8 mouse cellular contexts compared by ENCODE assay signal in the genomic region with DNA sequence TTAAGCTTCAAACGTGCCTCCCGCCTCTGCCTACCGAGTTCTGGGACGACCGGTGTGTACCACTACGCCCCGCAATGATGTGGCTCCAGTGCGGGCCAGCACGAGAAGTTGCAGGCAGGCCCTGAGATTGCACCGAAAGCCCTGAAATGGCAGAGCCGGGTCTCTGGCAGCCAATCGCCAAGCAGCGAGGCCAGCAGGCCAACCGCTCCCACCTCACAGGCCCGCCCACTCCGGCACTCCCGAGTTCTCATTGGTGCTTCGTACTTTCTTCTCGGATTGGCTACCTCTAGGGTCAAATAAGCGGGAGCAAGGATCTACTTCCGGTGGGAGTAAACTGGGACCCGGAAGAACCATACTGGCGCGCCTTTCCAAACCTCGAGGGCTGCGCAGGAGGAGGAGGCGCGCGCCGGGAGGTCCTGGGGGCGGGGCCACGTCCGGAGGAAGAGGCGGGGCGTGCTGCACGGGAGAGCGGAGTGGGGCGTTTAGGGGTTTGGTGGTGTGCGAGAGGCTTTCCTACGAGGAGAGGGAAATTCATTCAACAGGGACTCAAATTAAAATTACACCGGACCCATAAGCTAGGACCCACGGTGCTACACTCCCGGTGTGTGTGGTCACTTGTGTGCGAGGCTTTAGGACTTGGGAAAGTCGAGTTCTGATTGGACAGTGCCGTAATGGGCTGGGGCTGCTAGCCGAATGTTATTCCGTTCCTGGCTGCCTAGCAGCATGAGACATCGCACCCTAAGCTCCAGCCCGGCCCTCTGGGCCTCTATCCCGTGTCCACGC. TPM values are rescaled to one million over a fixed set of nuclear protein-coding genes. Genes with fewer than 3 reads are reported as not detected.
DNase-seq lines count a peak whose midpoint lies in the region; ATAC-seq and TF ChIP-seq lines count a peak whose summit lies in the region.

Ogg1 (plus strand) TSS at position 440 of the 783 bp plus-strand sequence.

- H3K9me3 ChIP-seq in embryonic facial prominence, embryonic 13.5 days, result no peaks in the 10 kb centered on the region
- H3K9me3 ChIP-seq in limb, embryonic 12.5 days, result no peaks in the 10 kb centered on the region
- H3K9me3 ChIP-seq in midbrain, embryonic 15.5 days, result no peaks in the 10 kb centered on the region

- peak within 1 kb of the TSS; percentile 94 for H3K27ac ChIP-seq in embryonic facial prominence, embryonic 13.5 days
- H3K27ac ChIP-seq in kidney, adult 2 months (ENCODE audit: insufficient read depth, low read depth, low read length), result peak within 1 kb of the TSS; percentile 78
- peak within 1 kb of the TSS; percentile 93 for H3K27ac ChIP-seq in limb, embryonic 12.5 days
- peak within 1 kb of the TSS; percentile 87 for H3K27ac ChIP-seq in midbrain, embryonic 15.5 days
- peak within 1 kb of the TSS; percentile 73 for H3K27ac ChIP-seq in spleen, adult 2 months (ENCODE audit: insufficient read depth, low read length)

- H3K9ac ChIP-seq in embryonic facial prominence, embryonic 13.5 days, result peak within 1 kb of the TSS; percentile 85
- H3K9ac ChIP-seq in limb, embryonic 12.5 days (replicated peaks), result peak within 1 kb of the TSS; percentile 68
- H3K9ac ChIP-seq in midbrain, embryonic 15.5 days, result peak within 1 kb of the TSS; percentile 60

- peaks cover 58% of the 10 kb centered on the region for H3K36me3 ChIP-seq in embryonic facial prominence, embryonic 13.5 days
- peaks cover 2% of the 10 kb centered on the region; the same call in 1 of the 2 replicates for H3K36me3 ChIP-seq in kidney, adult 2 months (ENCODE audit: control insufficient read depth, insufficient read depth, low read length)
- peaks cover 61% of the 10 kb centered on the region for H3K36me3 ChIP-seq in limb, embryonic 12.5 days
- peaks cover 26% of the 10 kb centered on the region for H3K36me3 ChIP-seq in midbrain, embryonic 15.5 days (replicated peaks)
- peaks cover 21% of the 10 kb centered on the region for H3K36me3 ChIP-seq in spleen, adult 2 months (ENCODE audit: control insufficient read depth, insufficient read depth, low read length)

- H3K4me3 ChIP-seq in embryonic facial prominence, embryonic 13.5 days, result peak within 1 kb of the TSS; percentile 66
- peak within 1 kb of the TSS; percentile 80 for H3K4me3 ChIP-seq in kidney, adult 2 months (ENCODE audit: insufficient read depth, low read depth, low read length)
- peak within 1 kb of the TSS; percentile 64 for H3K4me3 ChIP-seq in limb, embryonic 12.5 days (replicated peaks)
- H3K4me3 ChIP-seq in midbrain, embryonic 15.5 days, result peak within 1 kb of the TSS; percentile 58
- peak within 1 kb of the TSS; percentile 90 for H3K4me3 ChIP-seq in spleen, adult 2 months (ENCODE audit: extremely low read depth, insufficient read depth, insufficient read length)

- no peaks in the 10 kb centered on the region for H3K27me3 ChIP-seq in embryonic facial prominence, embryonic 13.5 days
- no peaks in the 10 kb centered on the region for H3K27me3 ChIP-seq in kidney, adult 2 months (replicated peaks; ENCODE audit: control insufficient read depth, insufficient read depth, low read length)
- H3K27me3 ChIP-seq in limb, embryonic 12.5 days, result no peaks in the 10 kb centered on the region
- no peaks in the 10 kb centered on the region for H3K27me3 ChIP-seq in midbrain, embryonic 15.5 days (replicated peaks)
- H3K27me3 ChIP-seq in spleen, adult 2 months (ENCODE audit: control insufficient read depth, insufficient read depth, low read length), result no peaks in the 10 kb centered on the region

- peak; percentile 98 for ATAC-seq in embryonic facial prominence, embryonic 13.5 days (ENCODE audit: insufficient number of reproducible peaks, insufficient read depth, low FRiP score, low TSS enrichment, low read depth)
- ATAC-seq in limb, embryonic 12.5 days (ENCODE audit: insufficient number of reproducible peaks, insufficient read depth, low FRiP score, low TSS enrichment, low read depth), result peak; percentile 99
- ATAC-seq in midbrain, embryonic 15.5 days (replicated peaks), result peak; percentile 99

- no peak for TF ChIP-seq CTCF in kidney, adult 2 months (conservative IDR thresholded peaks at IDR 0.05; ENCODE audit: insufficient read depth, insufficient read length, low read depth, low read length)
- no peak for TF ChIP-seq CTCF in spleen, adult 2 months (IDR thresholded peaks at IDR 0.05; ENCODE audit: extremely low read depth, insufficient read depth, insufficient read length, insufficient replicate concordance)

- under 1% methylated on average over 52 of the region's 52 CpGs for WGBS in embryonic facial prominence, embryonic 13.5 days
- WGBS in kidney, adult 2 months, result under 1% methylated on average over 52 of the region's 52 CpGs
- under 1% methylated on average over 52 of the region's 52 CpGs for WGBS in limb, embryonic 12.5 days
- WGBS in midbrain, embryonic 15.5 days, result 0% methylated on average over 52 of the region's 52 CpGs
- WGBS in spleen, adult 2 months, result under 1% methylated on average over 52 of the region's 52 CpGs

- H3K4me2 ChIP-seq in embryonic facial prominence, embryonic 13.5 days, result peak within 1 kb of the TSS; percentile 93
- peak within 1 kb of the TSS; percentile 90 for H3K4me2 ChIP-seq in limb, embryonic 12.5 days
- H3K4me2 ChIP-seq in midbrain, embryonic 15.5 days, result peak within 1 kb of the TSS; percentile 86

- TF ChIP-seq POLR2A in kidney, adult 2 months (IDR thresholded peaks at IDR 0.05; ENCODE audit: low read depth, low read length), result peak; percentile 94
- peak; percentile 78 for TF ChIP-seq POLR2A in spleen, adult 2 months (IDR thresholded peaks at IDR 0.05; ENCODE audit: low read depth, low read length)

- H3K4me1 ChIP-seq in embryonic facial prominence, embryonic 13.5 days, result peaks cover 9% of the 10 kb centered on the region
- H3K4me1 ChIP-seq in kidney, adult 2 months (ENCODE audit: control insufficient read depth, insufficient read depth, low read length), result no peaks in the 10 kb centered on the region; the same call in 1 of the 2 replicates
- H3K4me1 ChIP-seq in limb, embryonic 12.5 days (replicated peaks), result 0 out of 2 replicates have a peak, but pooled peaks cover 7% of the 10 kb centered on the region
- peaks cover 16% of the 10 kb centered on the region for H3K4me1 ChIP-seq in midbrain, embryonic 15.5 days
- peaks cover 6% of the 10 kb centered on the region; the same call in 1 of the 2 replicates for H3K4me1 ChIP-seq in spleen, adult 2 months (ENCODE audit: control insufficient read depth, insufficient read depth, insufficient read length)

- peak; percentile 99 for DNase-seq in 3134 (ENCODE audit: extremely low read depth, insufficient read length, low spot score)
- DNase-seq in adrenal gland, postnatal 36 days, result peak; percentile 98
- peak; percentile 98 to 100 for DNase-seq in heart, adult 18-20 months
- peak; percentile 100 for DNase-seq in kidney, adult 2 months
- DNase-seq in spleen, adult 2 months (ENCODE audit: low read depth in 1 of 2, low spot score in 2 of 2), result peak; percentile 97 to 98

RNA-seq across cellular contexts. Expression of gene Ogg1, which starts in this region (rescaled TPM):
- total RNA-seq in adrenal gland, postnatal 36 days (2021), result 10 to 100 TPM; 14.0 to 15.4 TPM
- 13.6 and 13.9 TPM in 2 replicates for polyA plus RNA-seq in embryonic facial prominence, embryonic 13.5 days (2015; fragmentation: Nextera tagmentation; extraction: Ambion mirVana)
- 1 to 10 TPM; 4.5 to 6.9 TPM for total RNA-seq in heart, adult 18-20 months (2021)
- polyA plus RNA-seq in kidney, adult 2 months (2012; rRNA removed), result 16.4 and 19.4 TPM in 2 replicates
- polyA plus RNA-seq in limb, embryonic 12.5 days (2016; fragmentation: Nextera tagmentation; extraction: Ambion mirVana), result 16.5 and 17.7 TPM in 2 replicates
- 9.6 and 11.1 TPM in 2 replicates for polyA plus RNA-seq in midbrain, embryonic 15.5 days (2015; fragmentation: Nextera tagmentation; extraction: Ambion mirVana)
- 13.0 and 14.8 TPM in 2 replicates for polyA plus RNA-seq in spleen, adult 2 months (2012; rRNA removed)

Comparison
In these comparisons a context has a peak if more than half of its experiments do, and no peak if none do; other contexts are left out.
1. Peak in every context shown above with its lines: DNase-seq, ATAC-seq, H3K4me3 ChIP-seq and H3K27ac ChIP-seq.